Mouse (Mus musculus) forebrain, embryonic 12.5 days (tissue): ENCODE measurements around the gene Gm20696. TPM values are rescaled to one million over a fixed set of nuclear protein-coding genes. Genes with fewer than 3 reads are reported as not detected.

Source experiments
- ATAC-seq: fragments of 200-750 bp; cut with Nextera tagmentation; 2 replicates; pipeline ENCODE4 v1.8.0; 2017; ENCODE audit warnings: moderate TSS enrichment; ENCODE audit not compliant: low FRiP score
- H3K27ac ChIP-seq: fragments of 300-500 bp; sonication (generic); 2 replicates; pipeline ENCODE4 v1.5.1; 2016; ENCODE audit warnings: mild to moderate bottlenecking
- H3K27me3 ChIP-seq: fragments of 300-500 bp; sonication (generic); 2 replicates; pipeline ENCODE4 v1.6.1; 2016; ENCODE audit warnings: mild to moderate bottlenecking
- H3K36me3 ChIP-seq: fragments of 300-500 bp; sonication (generic); replicated peaks from 2 replicates; pipeline ENCODE4 v1.6.1; 2016; ENCODE audit warnings: mild to moderate bottlenecking
- H3K4me1 ChIP-seq: fragments of 300-500 bp; sonication (generic); 2 replicates; pipeline ENCODE4 v1.6.1; 2016
- H3K4me2 ChIP-seq: fragments of 300-500 bp; sonication (generic); 2 replicates; pipeline ENCODE4 v1.6.1; 2016; ENCODE audit warnings: mild to moderate bottlenecking, moderate library complexity
- H3K4me3 ChIP-seq: fragments of 300-500 bp; sonication (generic); replicated peaks from 2 replicates; pipeline ENCODE4 v1.5.1; 2016; ENCODE audit warnings: mild to moderate bottlenecking
- H3K9ac ChIP-seq: fragments of 300-500 bp; sonication (generic); 2 replicates; pipeline ENCODE4 v1.6.1; 2016; ENCODE audit warnings: mild to moderate bottlenecking
- H3K9me3 ChIP-seq: fragments of 300-500 bp; sonication (generic); 2 replicates; pipeline ENCODE4 v1.6.1; 2016
- WGBS: fragments of 180-500 bp; shearing (Covaris S2); methylation state at CpG from one replicate; pipeline ENCODE4 v1.1.7; 2016; 5-methylcytosine and 5-hydroxymethylcytosine counted together
- polyA plus RNA-seq: library from polyadenylated mRNA; unstranded; fragments of >200 nt; fragmentation: Nextera tagmentation; extraction: Ambion mirVana; gene quantifications from 2 replicates; pipeline ENCODE4 v1.2.1, GENCODE M21; 2016

Gm20696 gene
- polyA plus RNA-seq, 1 experiment from 2014 or later, result 6.0 TPM

DNA sequence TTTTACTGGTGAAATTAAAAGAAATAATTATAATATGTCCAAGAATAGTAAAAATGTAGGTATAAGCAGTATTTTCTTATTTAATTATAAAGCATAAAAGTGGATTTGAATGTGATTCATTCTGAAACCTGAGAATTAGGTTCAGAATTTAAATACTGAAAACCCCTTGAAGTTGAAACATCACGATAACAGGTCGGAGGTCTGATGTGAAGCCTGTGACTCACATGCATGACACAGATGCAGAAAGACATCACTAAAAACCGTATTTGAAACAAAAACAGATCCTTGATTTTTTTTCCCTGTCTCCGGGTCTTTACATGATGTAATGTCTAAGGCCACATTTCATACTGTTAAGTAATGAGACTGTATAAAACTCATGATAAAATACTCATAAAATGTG is 325.7 kb downstream of the Gm20696 start:
- no peaks in the 10 kb centered on the region for H3K27me3 ChIP-seq
- whole genome bisulfite sequencing, result 84% methylated on average over 4 of the region's 4 CpGs
- no peak overlapping the region for H3K4me3 ChIP-seq
- ATAC-seq, result no peak
- H3K27ac ChIP-seq, result no peak overlapping the region
- no peaks in the 10 kb centered on the region for H3K36me3 ChIP-seq
- H3K9me3 ChIP-seq, result no peaks in the 10 kb centered on the region
- H3K4me2 ChIP-seq, result no peak overlapping the region
- H3K4me1 ChIP-seq, result peaks cover 10% of the 10 kb centered on the region
- no peak overlapping the region for H3K9ac ChIP-seq

DNA sequence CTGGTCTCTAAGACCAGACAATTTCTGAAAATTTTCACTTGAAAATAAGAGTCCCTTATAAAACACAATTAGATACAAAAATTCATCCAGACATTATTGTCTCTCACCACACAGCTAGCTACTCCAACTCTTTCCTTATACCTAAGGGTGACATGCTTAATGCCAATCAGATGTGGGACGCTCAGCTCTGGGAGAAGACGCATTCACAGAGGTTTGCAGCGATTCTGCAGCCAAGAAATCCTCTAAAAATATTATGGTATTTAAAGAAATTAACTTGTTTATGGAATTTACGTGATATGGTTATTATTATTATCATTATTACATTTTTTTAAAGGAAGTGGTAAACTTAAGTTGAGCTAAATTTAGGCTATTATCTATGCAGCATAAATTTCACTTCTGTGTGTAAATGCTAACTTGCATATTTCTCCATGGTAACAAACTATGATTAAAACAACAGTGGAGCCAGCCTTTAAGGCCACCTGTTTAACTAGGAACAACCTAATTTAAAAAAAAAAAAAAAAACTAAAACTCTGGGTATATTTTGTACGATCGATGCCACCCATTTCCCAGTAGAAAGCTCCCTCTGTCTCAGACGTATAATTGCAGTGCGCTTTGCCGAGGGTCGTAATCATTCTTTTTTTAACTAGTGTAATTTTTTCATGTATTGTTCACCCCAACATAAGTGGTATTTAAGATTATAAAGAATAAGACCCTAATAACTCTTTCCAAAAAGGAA is 326.4 kb downstream of the Gm20696 start:
- 73% methylated on average over 10 of the region's 10 CpGs for WGBS
- ATAC-seq, result no peak
- H3K4me1 ChIP-seq, result peaks cover 10% of the 10 kb centered on the region
- no peaks in the 10 kb centered on the region for H3K36me3 ChIP-seq
- no peak overlapping the region for H3K4me3 ChIP-seq
- H3K27me3 ChIP-seq, result no peaks in the 10 kb centered on the region
- no peaks in the 10 kb centered on the region for H3K9me3 ChIP-seq
- no peak overlapping the region for H3K27ac ChIP-seq
- H3K4me2 ChIP-seq, result no peak overlapping the region
- H3K9ac ChIP-seq, result no peak overlapping the region

DNA sequence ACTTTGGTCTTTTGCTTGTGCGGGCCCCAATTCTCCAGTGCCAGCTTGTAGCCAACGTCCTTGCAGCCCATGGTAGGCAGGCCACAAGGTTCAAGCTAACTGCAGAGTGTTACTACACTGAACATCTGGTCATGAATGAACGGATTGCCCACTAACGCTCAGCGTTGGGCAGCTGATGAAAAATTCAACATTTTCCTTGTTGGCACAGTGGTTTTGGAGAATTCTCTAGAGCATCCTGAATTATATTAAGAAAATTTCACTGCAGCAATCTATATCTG is 327.3 kb downstream of the Gm20696 start:
- no peak for ATAC-seq
- Histone ChIP-seq H3K9ac (no peak overlapping the region), H3K4me3 (no peak overlapping the region), H3K27ac (no peak overlapping the region), H3K9me3 (no peaks in the 10 kb centered on the region), H3K4me2 (no peak overlapping the region), H3K4me1 (peaks cover 10% of the 10 kb centered on the region), H3K36me3 (no peaks in the 10 kb centered on the region), H3K27me3 (no peaks in the 10 kb centered on the region)
- 76% methylated on average over 5 of the region's 5 CpGs for WGBS

DNA sequence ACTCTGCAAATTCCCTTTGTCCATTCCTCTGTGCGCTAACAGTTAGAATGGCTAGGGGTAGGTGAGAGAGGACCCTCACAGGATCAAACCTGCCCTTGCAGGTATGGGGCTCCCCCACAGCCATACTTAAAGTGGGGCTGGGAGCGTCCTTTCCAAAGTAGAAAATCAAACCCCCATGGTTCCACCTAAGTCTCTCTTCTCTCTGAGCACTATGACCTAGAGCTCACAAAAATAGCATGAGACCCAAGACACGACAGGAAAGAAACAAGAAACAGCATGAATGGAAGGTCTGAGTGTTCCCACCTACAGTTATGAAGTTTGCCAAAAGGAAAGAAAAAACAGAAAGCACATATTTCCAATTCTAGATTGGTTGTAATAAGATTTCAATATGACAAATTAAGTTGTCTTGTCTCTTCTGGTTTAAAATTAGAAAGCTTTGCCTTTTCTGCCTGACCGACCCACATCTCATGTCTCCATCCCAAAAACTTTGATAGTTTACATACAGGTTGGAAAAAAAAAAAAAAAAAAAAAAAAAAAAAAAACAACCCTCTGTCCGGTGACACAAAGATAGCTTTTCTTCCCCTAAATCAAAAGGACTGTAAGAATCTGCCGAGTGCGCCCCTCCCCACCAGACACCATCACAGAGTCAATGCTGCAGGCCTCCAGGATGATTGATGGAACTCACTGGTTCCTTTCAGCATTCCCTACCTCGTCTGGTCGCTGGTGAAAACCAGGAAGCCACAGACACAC is 327.8 kb downstream of the Gm20696 start:
- H3K27me3 ChIP-seq, result no peaks in the 10 kb centered on the region
- peaks cover 10% of the 10 kb centered on the region for H3K4me1 ChIP-seq
- H3K27ac ChIP-seq, result no peak overlapping the region
- H3K4me2 ChIP-seq, result no peak overlapping the region
- H3K9ac ChIP-seq, result no peak overlapping the region
- 66% methylated on average over 9 of the region's 9 CpGs for WGBS
- no peaks in the 10 kb centered on the region for H3K9me3 ChIP-seq
- H3K4me3 ChIP-seq, result no peak overlapping the region
- no peaks in the 10 kb centered on the region for H3K36me3 ChIP-seq
- no peak for ATAC-seq

DNA sequence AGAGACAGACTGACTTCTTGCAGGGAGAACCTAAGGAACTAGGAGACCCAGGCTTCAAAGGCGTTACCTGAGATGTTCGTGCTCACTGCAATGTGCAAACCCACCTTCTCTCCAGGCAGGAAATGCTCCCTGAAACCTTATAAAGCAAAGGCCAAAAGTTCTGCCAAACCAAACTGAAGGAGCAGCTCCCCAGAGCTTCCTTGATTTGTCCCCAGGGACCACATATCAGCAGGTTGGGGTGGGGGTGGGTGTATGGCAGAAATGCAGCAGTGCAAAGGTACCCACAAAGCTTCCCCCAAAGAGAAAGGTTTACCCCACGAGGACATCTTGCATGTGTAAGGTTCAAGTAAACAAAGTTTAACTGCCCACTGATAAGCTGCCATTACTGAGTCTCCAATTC is 328.4 kb downstream of the Gm20696 start:
- no peak overlapping the region for H3K4me2 ChIP-seq
- no peaks in the 10 kb centered on the region for H3K9me3 ChIP-seq
- H3K4me1 ChIP-seq, result peaks cover 10% of the 10 kb centered on the region
- no peak for ATAC-seq
- WGBS, result 61% methylated on average over 3 of the region's 3 CpGs
- no peaks in the 10 kb centered on the region for H3K27me3 ChIP-seq
- H3K27ac ChIP-seq, result no peak overlapping the region
- H3K36me3 ChIP-seq, result no peaks in the 10 kb centered on the region
- H3K9ac ChIP-seq, result no peak overlapping the region
- H3K4me3 ChIP-seq, result no peak overlapping the region

DNA sequence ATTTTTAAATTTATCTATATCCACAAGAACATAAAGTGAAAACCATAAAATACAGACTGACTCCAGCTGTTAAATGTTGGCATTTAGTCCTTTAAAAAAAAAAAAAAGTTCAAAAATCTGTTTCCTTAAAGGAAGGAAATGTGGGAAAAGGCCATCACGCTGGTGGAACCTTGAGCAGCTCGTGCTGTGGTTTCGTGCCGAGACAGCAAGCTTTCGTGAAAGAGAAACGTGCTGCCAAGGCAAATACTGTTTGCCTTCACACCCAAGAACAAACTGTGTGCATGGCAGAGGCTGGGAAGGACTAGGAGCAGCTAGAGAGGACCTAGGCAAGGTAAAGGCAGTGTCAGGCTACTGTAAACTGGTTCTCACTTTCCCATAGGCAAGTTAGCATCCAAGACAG is 329.0 kb downstream of the Gm20696 start:
- Histone ChIP-seq H3K27ac (no peak overlapping the region), H3K4me2 (no peak overlapping the region), H3K4me1 (peaks cover 10% of the 10 kb centered on the region), H3K4me3 (no peak overlapping the region), H3K27me3 (no peaks in the 10 kb centered on the region), H3K36me3 (no peaks in the 10 kb centered on the region), H3K9ac (no peak overlapping the region), H3K9me3 (no peaks in the 10 kb centered on the region)
- 70% methylated on average over 6 of the region's 6 CpGs for WGBS
- ATAC-seq, result no peak

DNA sequence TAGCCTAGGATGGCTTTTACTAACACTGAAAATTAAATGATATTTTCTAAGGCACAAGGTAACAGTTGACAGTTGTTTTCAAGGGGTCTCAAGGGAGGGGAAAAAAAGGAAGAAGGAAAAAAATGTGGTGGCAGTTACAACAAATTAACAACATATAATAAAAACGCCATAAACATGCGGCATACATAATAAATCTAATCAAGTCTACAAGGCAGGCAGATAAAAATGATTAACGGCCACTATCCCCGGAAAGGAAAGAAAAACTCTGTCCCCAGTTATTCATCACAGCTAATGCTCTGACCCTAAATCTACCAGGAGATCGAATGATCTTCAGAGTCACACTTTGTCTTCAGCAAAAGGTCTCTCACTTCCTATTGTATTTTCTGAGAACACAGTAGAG is 330.4 kb downstream of the Gm20696 start:
- 61% methylated on average over 5 of the region's 5 CpGs for WGBS
- Histone ChIP-seq H3K4me1 (peaks cover 10% of the 10 kb centered on the region), H3K9me3 (no peaks in the 10 kb centered on the region), H3K36me3 (no peaks in the 10 kb centered on the region), H3K27me3 (no peaks in the 10 kb centered on the region), H3K4me2 (no peak overlapping the region), H3K4me3 (no peak overlapping the region), H3K9ac (no peak overlapping the region), H3K27ac (no peak overlapping the region)
- no peak for ATAC-seq

DNA sequence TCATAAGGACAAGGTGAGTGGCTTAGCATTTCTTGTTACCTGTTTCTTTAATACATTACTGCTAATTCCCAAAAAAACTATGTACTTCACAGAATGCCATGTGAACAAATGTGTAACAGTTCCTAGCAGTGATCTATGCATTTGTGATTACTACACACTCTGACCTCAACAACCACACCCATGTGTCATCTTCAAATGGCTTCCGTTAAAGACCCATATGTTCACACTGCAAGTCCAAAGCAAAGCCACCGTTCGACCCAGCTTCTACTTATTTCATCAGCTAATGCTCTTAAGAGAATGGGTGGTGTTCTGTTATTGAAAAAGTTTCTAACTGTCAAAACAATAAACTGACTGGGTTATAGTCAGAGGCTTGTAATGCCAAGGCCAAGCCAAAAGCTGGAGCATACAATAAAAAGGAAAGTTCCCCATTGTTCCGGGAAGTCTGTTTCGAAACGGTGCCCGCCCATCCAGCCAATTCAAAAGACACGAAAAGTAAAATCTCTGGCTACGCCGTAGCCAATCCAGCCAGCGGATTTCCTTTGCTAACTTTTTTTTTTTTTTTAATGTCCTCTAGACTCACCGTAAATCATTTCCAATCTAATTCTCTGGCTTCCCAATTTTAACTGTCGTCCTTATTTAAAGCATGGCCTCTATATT is 331.3 kb downstream of the Gm20696 start:
- no peaks in the 10 kb centered on the region for H3K36me3 ChIP-seq
- H3K4me2 ChIP-seq, result no peak overlapping the region
- WGBS, result 80% methylated on average over 13 of the region's 13 CpGs
- H3K9ac ChIP-seq, result no peak overlapping the region
- no peak for ATAC-seq
- no peak overlapping the region for H3K27ac ChIP-seq
- H3K27me3 ChIP-seq, result no peaks in the 10 kb centered on the region
- no peak overlapping the region for H3K4me3 ChIP-seq
- H3K9me3 ChIP-seq, result no peaks in the 10 kb centered on the region
- H3K4me1 ChIP-seq, result peaks cover 10% of the 10 kb centered on the region

DNA sequence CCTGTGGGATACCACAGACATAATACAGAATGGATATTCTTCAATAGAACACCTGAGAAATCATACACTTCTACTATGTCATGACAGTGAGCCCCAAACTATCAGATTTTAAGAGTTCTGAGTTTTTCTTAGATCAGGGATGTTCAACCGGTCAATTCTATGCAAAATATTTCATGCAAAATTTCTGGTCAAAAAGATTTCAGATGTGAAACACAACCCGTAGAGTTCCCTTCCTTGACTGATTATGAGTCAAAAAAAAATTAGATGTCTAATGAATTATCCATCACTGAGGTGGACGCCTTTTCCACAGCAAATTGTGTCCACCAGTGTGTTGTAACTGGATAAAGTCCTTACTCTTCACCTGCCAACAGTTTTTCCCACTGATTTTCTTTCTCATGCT is 332.3 kb downstream of the Gm20696 start:
- Histone ChIP-seq H3K4me3 (no peak overlapping the region), H3K4me2 (no peak overlapping the region), H3K27ac (no peak overlapping the region), H3K4me1 (peaks cover 10% of the 10 kb centered on the region), H3K9me3 (no peaks in the 10 kb centered on the region), H3K36me3 (no peaks in the 10 kb centered on the region), H3K27me3 (no peaks in the 10 kb centered on the region), H3K9ac (no peak overlapping the region)
- no peak for ATAC-seq
- 97% methylated on average over 3 of the region's 3 CpGs for WGBS

DNA sequence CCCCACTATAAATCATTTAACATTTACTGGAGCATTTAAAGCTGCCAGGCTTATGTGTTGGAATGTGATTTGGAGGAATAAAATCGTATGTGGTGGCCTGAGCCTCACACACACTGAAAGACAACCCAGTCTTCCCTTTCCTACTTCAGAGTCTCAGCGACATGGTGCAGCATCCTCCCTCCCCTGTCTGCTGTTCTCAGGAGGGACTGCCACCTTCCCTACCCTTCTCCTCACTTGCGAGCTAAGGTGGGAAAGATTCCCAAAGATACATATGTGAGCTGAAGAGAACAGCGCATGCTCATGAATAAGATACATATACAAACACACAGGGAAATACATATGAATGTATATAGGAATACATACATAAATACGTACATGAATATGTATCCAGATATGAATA is 333.5 kb downstream of the Gm20696 start:
- no peak for ATAC-seq
- Histone ChIP-seq H3K4me3 (no peak overlapping the region), H3K27me3 (no peaks in the 10 kb centered on the region), H3K9me3 (no peaks in the 10 kb centered on the region), H3K9ac (no peak overlapping the region), H3K27ac (no peak overlapping the region), H3K4me1 (peaks cover 7% of the 10 kb centered on the region), H3K36me3 (no peaks in the 10 kb centered on the region), H3K4me2 (no peak overlapping the region)
- WGBS, result 90% methylated on average over 5 of the region's 5 CpGs

DNA sequence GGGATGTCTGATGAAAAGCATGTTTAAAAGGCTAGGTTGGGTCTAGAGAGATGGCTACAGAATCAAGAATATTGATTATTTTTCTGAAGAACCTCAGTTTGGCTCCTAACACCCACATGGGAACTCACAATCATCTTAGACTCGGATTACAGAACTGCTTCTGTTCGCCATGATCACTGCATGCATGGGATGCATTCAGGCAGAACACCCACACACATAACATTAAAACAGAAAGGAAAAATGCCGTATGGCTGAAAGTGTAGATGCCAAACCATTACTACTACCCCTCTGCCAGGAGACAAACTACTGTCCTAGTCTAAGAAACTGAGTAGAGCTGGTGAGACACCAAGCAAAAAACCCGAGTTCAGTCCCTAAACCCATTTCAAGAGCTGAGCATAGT is 336.4 kb downstream of the Gm20696 start:
- H3K4me1 ChIP-seq, result peaks cover 3% of the 10 kb centered on the region; the same call in 1 of the 2 replicates
- H3K9ac ChIP-seq, result no peak overlapping the region
- no peaks in the 10 kb centered on the region for H3K36me3 ChIP-seq
- no peaks in the 10 kb centered on the region for H3K27me3 ChIP-seq
- H3K9me3 ChIP-seq, result no peaks in the 10 kb centered on the region
- no peak overlapping the region for H3K4me2 ChIP-seq
- WGBS, result 88% methylated on average over 4 of the region's 4 CpGs
- no peak for ATAC-seq
- H3K4me3 ChIP-seq, result no peak overlapping the region
- no peak overlapping the region for H3K27ac ChIP-seq

DNA sequence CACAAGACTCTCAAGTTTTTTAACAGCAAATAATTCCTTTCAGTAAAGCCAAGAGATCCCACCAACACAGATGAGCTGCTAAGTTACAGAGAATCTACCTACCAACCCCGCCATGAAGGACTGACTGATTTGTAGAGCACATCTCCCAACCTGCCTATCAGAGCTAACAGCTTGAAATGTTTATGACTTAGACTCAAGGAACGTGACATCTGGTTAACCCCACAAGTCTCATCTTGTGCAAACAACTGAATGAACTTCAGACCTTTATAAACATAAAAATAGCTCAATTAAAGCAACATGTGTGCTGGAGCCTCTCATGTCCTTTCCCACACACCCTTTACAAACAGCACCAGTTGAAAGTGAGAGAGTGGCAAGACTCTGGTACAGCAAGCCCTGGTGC is 338.0 kb downstream of the Gm20696 start:
- Histone ChIP-seq H3K27me3 (no peaks in the 10 kb centered on the region), H3K4me3 (no peak overlapping the region), H3K27ac (no peak overlapping the region), H3K4me2 (no peak overlapping the region), H3K36me3 (no peaks in the 10 kb centered on the region), H3K4me1 (peaks cover 3% of the 10 kb centered on the region; the same call in 1 of the 2 replicates), H3K9me3 (no peaks in the 10 kb centered on the region), H3K9ac (no peak overlapping the region)
- no peak for ATAC-seq
- 76% methylated on average over 2 of the region's 2 CpGs for WGBS

DNA sequence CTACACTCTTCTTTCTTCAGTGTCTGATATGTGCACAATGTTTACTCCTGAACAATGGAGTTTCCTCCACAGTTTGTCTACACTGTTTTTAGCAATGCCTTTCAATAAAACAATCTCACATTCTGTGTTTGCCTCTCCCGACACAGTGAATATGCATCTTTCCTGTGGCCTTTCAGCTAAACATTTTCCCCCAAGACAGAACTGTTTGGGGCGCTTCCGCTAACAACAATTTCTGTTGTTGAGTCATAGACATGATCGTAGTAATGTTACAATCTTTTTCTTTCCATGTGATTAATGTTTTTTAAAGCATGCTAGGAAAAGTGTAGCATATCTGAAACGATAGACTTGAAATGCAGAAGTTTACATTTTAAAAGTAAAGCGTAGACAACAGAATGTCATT is 338.5 kb downstream of the Gm20696 start:
- ATAC-seq, result no peak
- no peak overlapping the region for H3K4me2 ChIP-seq
- no peak overlapping the region for H3K4me3 ChIP-seq
- H3K9ac ChIP-seq, result no peak overlapping the region
- whole genome bisulfite sequencing, result 90% methylated on average over 6 of the region's 6 CpGs
- H3K36me3 ChIP-seq, result no peaks in the 10 kb centered on the region
- no peaks in the 10 kb centered on the region for H3K27me3 ChIP-seq
- no peaks in the 10 kb centered on the region for H3K9me3 ChIP-seq
- no peak overlapping the region for H3K27ac ChIP-seq
- H3K4me1 ChIP-seq, result peaks cover 3% of the 10 kb centered on the region; the same call in 1 of the 2 replicates
